Mouse (Mus musculus): ENCODE measurements around the gene Adcy1. TPM values are rescaled to one million over a fixed set of nuclear protein-coding genes. Genes with fewer than 3 reads are reported as not detected.

Adcy1 gene
- polyA plus RNA-seq, 1 experiment: 22.3 TPM

- DNase-seq (ENCODE audit: low read depth): no peak
- TF ChIP-seq POLR2A (IDR thresholded peaks at IDR 0.05; ENCODE audit: borderline replicate concordance, extremely low read depth, insufficient read depth, insufficient read length, poor library complexity, severe bottlenecking): no peak
These were observed 93.1 kb downstream of the Adcy1 start for GRCm38 (mm10) chr11:7156427-7156826.

- TF ChIP-seq POLR2A (IDR thresholded peaks at IDR 0.05; ENCODE audit: borderline replicate concordance, extremely low read depth, insufficient read depth, insufficient read length, poor library complexity, severe bottlenecking) (no peak), CTCF (IDR thresholded peaks at IDR 0.05; ENCODE audit: borderline replicate concordance, extremely low read depth, insufficient read depth, insufficient read length) (no peak)
- no peak for DNase-seq (ENCODE audit: low read depth)
These were observed 94.9 kb downstream of the Adcy1 start for GRCm38 (mm10) chr11:7158196-7158595.

- no peak for DNase-seq (ENCODE audit: low read depth)
- TF ChIP-seq POLR2A (IDR thresholded peaks at IDR 0.05; ENCODE audit: borderline replicate concordance, extremely low read depth, insufficient read depth, insufficient read length, poor library complexity, severe bottlenecking): no peak
- no peak for TF ChIP-seq CTCF (IDR thresholded peaks at IDR 0.05; ENCODE audit: borderline replicate concordance, extremely low read depth, insufficient read depth, insufficient read length)
These were observed 96.9 kb downstream of the Adcy1 start for GRCm38 (mm10) chr11:7160146-7160545.

GRCm38 (mm10) chr11:7160637-7161101 lies 97.4 kb downstream of the Adcy1 start:
- TF ChIP-seq CTCF (IDR thresholded peaks at IDR 0.05; ENCODE audit: borderline replicate concordance, extremely low read depth, insufficient read depth, insufficient read length): no peak
- no peak for TF ChIP-seq POLR2A (IDR thresholded peaks at IDR 0.05; ENCODE audit: borderline replicate concordance, extremely low read depth, insufficient read depth, insufficient read length, poor library complexity, severe bottlenecking)
- DNase-seq (ENCODE audit: low read depth): peak; percentile 67

GRCm38 (mm10) chr11:7161502-7162174 lies 98.3 kb downstream of the Adcy1 start:
- peak; percentile 70; the same call in 1 of the 2 replicates for TF ChIP-seq CTCF (IDR thresholded peaks at IDR 0.05; ENCODE audit: borderline replicate concordance, extremely low read depth, insufficient read depth, insufficient read length)
- no peak for TF ChIP-seq POLR2A (IDR thresholded peaks at IDR 0.05; ENCODE audit: borderline replicate concordance, extremely low read depth, insufficient read depth, insufficient read length, poor library complexity, severe bottlenecking)
- peak; percentile 70 for DNase-seq (ENCODE audit: low read depth)

GRCm38 (mm10) chr11:7164416-7164815 lies 101.1 kb downstream of the Adcy1 start:
- peak; percentile 30 for DNase-seq (ENCODE audit: low read depth)
- TF ChIP-seq CTCF (IDR thresholded peaks at IDR 0.05; ENCODE audit: borderline replicate concordance, extremely low read depth, insufficient read depth, insufficient read length): no peak

- DNase-seq (ENCODE audit: low read depth): no peak
- TF ChIP-seq CTCF (IDR thresholded peaks at IDR 0.05; ENCODE audit: borderline replicate concordance, extremely low read depth, insufficient read depth, insufficient read length) (no peak), POLR2A (IDR thresholded peaks at IDR 0.05; ENCODE audit: borderline replicate concordance, extremely low read depth, insufficient read depth, insufficient read length, poor library complexity, severe bottlenecking) (no peak)
These were observed 106.4 kb downstream of the Adcy1 start for GRCm38 (mm10) chr11:7169645-7170044.

GRCm38 (mm10) chr11:7173664-7174063 lies 110.4 kb downstream of the Adcy1 start:
- TF ChIP-seq CTCF (IDR thresholded peaks at IDR 0.05; ENCODE audit: borderline replicate concordance, extremely low read depth, insufficient read depth, insufficient read length) (no peak), POLR2A (IDR thresholded peaks at IDR 0.05; ENCODE audit: borderline replicate concordance, extremely low read depth, insufficient read depth, insufficient read length, poor library complexity, severe bottlenecking) (no peak)
- no peak for DNase-seq (ENCODE audit: low read depth)

- DNase-seq (ENCODE audit: low read depth): no peak
- TF ChIP-seq CTCF (IDR thresholded peaks at IDR 0.05; ENCODE audit: borderline replicate concordance, extremely low read depth, insufficient read depth, insufficient read length) (no peak), POLR2A (IDR thresholded peaks at IDR 0.05; ENCODE audit: borderline replicate concordance, extremely low read depth, insufficient read depth, insufficient read length, poor library complexity, severe bottlenecking) (no peak)
These were observed 115.4 kb downstream of the Adcy1 start for GRCm38 (mm10) chr11:7178724-7179123.

- no peak for DNase-seq (ENCODE audit: low read depth)
- no peak for TF ChIP-seq CTCF (IDR thresholded peaks at IDR 0.05; ENCODE audit: borderline replicate concordance, extremely low read depth, insufficient read depth, insufficient read length)
- no peak for TF ChIP-seq POLR2A (IDR thresholded peaks at IDR 0.05; ENCODE audit: borderline replicate concordance, extremely low read depth, insufficient read depth, insufficient read length, poor library complexity, severe bottlenecking)
These were observed 116.0 kb downstream of the Adcy1 start for GRCm38 (mm10) chr11:7179276-7179675.

- DNase-seq (ENCODE audit: low read depth): peak; percentile 78
- TF ChIP-seq POLR2A (IDR thresholded peaks at IDR 0.05; ENCODE audit: borderline replicate concordance, extremely low read depth, insufficient read depth, insufficient read length, poor library complexity, severe bottlenecking): no peak
- peak; percentile 43; the same call in 1 of the 2 replicates for TF ChIP-seq CTCF (IDR thresholded peaks at IDR 0.05; ENCODE audit: borderline replicate concordance, extremely low read depth, insufficient read depth, insufficient read length)
These were observed 119.2 kb downstream of the Adcy1 start for GRCm38 (mm10) chr11:7182409-7183042.

- TF ChIP-seq CTCF (IDR thresholded peaks at IDR 0.05; ENCODE audit: borderline replicate concordance, extremely low read depth, insufficient read depth, insufficient read length) (no peak), POLR2A (IDR thresholded peaks at IDR 0.05; ENCODE audit: borderline replicate concordance, extremely low read depth, insufficient read depth, insufficient read length, poor library complexity, severe bottlenecking) (no peak)
- DNase-seq (ENCODE audit: low read depth): no peak
These were observed 121.1 kb downstream of the Adcy1 start for GRCm38 (mm10) chr11:7184420-7184819.

Data from brain, embryonic 14.5 days (tissue).